Mouse (Mus musculus) forebrain, embryonic 14.5 days (tissue): ENCODE results near the gene Gm20479. TPM values are rescaled to one million over a fixed set of nuclear protein-coding genes. Genes with fewer than 3 reads are reported as not detected.
A peak's percentile ranks its signal among the peaks of the same experiment; 100 is the strongest.

Source experiments
- ATAC-seq: fragments of 200-750 bp; cut with Nextera tagmentation; 2 replicates; pipeline ENCODE4 v1.8.0; 2017; ENCODE audit warnings: mild to moderate bottlenecking, moderate library complexity
- DNase-seq: peaks from one replicate; pipeline ENCODE4 v3.0.0-alpha.2; 2015; ENCODE audit warnings: low spot score
- H3K27ac ChIP-seq: fragments of 300-500 bp; sonication (generic); 2 replicates; pipeline ENCODE4 v1.5.1; 2014; ENCODE audit warnings: low read depth, mild to moderate bottlenecking, control low read depth, low read length, moderate library complexity
- H3K27me3 ChIP-seq: fragments of 300-500 bp; sonication (generic); replicated peaks from 2 replicates; pipeline ENCODE4 v1.6.1; 2014; ENCODE audit warnings: low read length, control low read depth, mixed read lengths; ENCODE audit not compliant: control insufficient read depth, insufficient read depth
- H3K36me3 ChIP-seq: fragments of 300-500 bp; sonication (generic); 2 replicates; pipeline ENCODE4 v1.6.1; 2014; ENCODE audit warnings: low read length, control low read depth; ENCODE audit not compliant: control insufficient read depth, insufficient read depth
- H3K4me1 ChIP-seq: fragments of 300-500 bp; sonication (generic); 2 replicates; pipeline ENCODE4 v1.6.1; 2014; ENCODE audit warnings: antibody characterized with exemption, low read length, control low read depth; ENCODE audit not compliant: control insufficient read depth, insufficient read depth
- H3K4me2 ChIP-seq: fragments of 300-500 bp; sonication (generic); 2 replicates; pipeline ENCODE4 v1.6.1; 2014; ENCODE audit warnings: mild to moderate bottlenecking, control low read depth, low read length
- H3K4me3 ChIP-seq: fragments of 300-500 bp; sonication (generic); 2 replicates; pipeline ENCODE4 v1.5.1; 2014; ENCODE audit warnings: low read depth, low read length, control low read depth
- H3K9ac ChIP-seq: fragments of 300-500 bp; sonication (generic); 2 replicates; pipeline ENCODE4 v1.6.1; 2014; ENCODE audit warnings: mild to moderate bottlenecking, low read length, control low read depth, moderate library complexity
- H3K9me3 ChIP-seq: fragments of 300-500 bp; sonication (generic); replicated peaks from 2 replicates; pipeline ENCODE4 v1.6.1; 2016; ENCODE audit warnings: low read length, control low read depth, mixed read lengths; ENCODE audit not compliant: control insufficient read depth
- WGBS: fragments of 180-500 bp; shearing (Covaris S2); extraction: QIAGEN DNeasy Blood & Tissue Kit; methylation state at CpG from one replicate; pipeline ENCODE4 v1.1.7; 2014; 5-methylcytosine and 5-hydroxymethylcytosine counted together
- polyA plus RNA-seq: library from polyadenylated mRNA; unstranded; fragments of >200 nt; fragmentation: Nextera tagmentation; extraction: Ambion mirVana; gene quantifications from 2 replicates; pipeline ENCODE4 v1.2.1, GENCODE M21; 2014

Gm20479 gene
- polyA plus RNA-seq, 1 experiment from 2014 or later, result 0.38 TPM

GRCm38 (mm10) chr7:27315958-27316357 is 41.3 kb downstream of the Gm20479 start:
- H3K4me2 ChIP-seq, result no peak overlapping the region
- 0 out of 2 replicates have a peak, but pooled peaks cover 6% of the 10 kb centered on the region for H3K36me3 ChIP-seq
- no peak overlapping the region for H3K4me3 ChIP-seq
- 0 out of 2 replicates have a peak, but pooled peaks cover 4% of the 10 kb centered on the region for H3K9me3 ChIP-seq
- no peaks in the 10 kb centered on the region for H3K27me3 ChIP-seq
- H3K9ac ChIP-seq, result 0 out of 2 replicates have a peak overlapping the region, but pooled peaks have one; percentile 13
- peak; percentile 82 for DNase-seq
- peaks cover 3% of the 10 kb centered on the region; the same call in 1 of the 2 replicates for H3K4me1 ChIP-seq
- no peak overlapping the region for H3K27ac ChIP-seq
- 24% methylated on average over 7 of the region's 7 CpGs for WGBS
- ATAC-seq, result peak; percentile 85

- Histone ChIP-seq H3K27me3 (no peaks in the 10 kb centered on the region), H3K27ac (no peak overlapping the region), H3K4me1 (peaks cover 9% of the 10 kb centered on the region), H3K4me2 (no peak overlapping the region), H3K36me3 (0 out of 2 replicates have a peak, but pooled peaks cover 4% of the 10 kb centered on the region), H3K9ac (no peak overlapping the region), H3K4me3 (no peak overlapping the region), H3K9me3 (0 out of 2 replicates have a peak, but pooled peaks cover 4% of the 10 kb centered on the region)
- no peak for DNase-seq
- no peak for ATAC-seq
- 93% methylated on average over 3 of the region's 3 CpGs for WGBS
Observed at GRCm38 (mm10) chr7:27314393-27314792, 42.8 kb downstream of the Gm20479 start.

GRCm38 (mm10) chr7:27311651-27312284 is 45.5 kb downstream of the Gm20479 start:
- 0 out of 2 replicates have a peak, but pooled peaks cover 3% of the 10 kb centered on the region for H3K36me3 ChIP-seq
- H3K27me3 ChIP-seq, result 0 out of 2 replicates have a peak, but pooled peaks cover 3% of the 10 kb centered on the region
- no peak overlapping the region for H3K27ac ChIP-seq
- WGBS, result 95% methylated on average over 12 of the region's 12 CpGs
- ATAC-seq (no peak), DNase-seq (no peak)
- H3K9me3 ChIP-seq, result 0 out of 2 replicates have a peak, but pooled peaks cover 4% of the 10 kb centered on the region
- H3K4me3 ChIP-seq, result no peak overlapping the region
- peaks cover 9% of the 10 kb centered on the region for H3K4me1 ChIP-seq
- H3K4me2 ChIP-seq, result no peak overlapping the region
- no peak overlapping the region for H3K9ac ChIP-seq

- Histone ChIP-seq H3K36me3 (0 out of 2 replicates have a peak, but pooled peaks cover 3% of the 10 kb centered on the region), H3K27ac (no peak overlapping the region), H3K9me3 (0 out of 2 replicates have a peak, but pooled peaks cover 4% of the 10 kb centered on the region), H3K4me3 (no peak overlapping the region), H3K27me3 (0 out of 2 replicates have a peak, but pooled peaks cover 3% of the 10 kb centered on the region), H3K4me2 (no peak overlapping the region), H3K9ac (no peak overlapping the region), H3K4me1 (peaks cover 6% of the 10 kb centered on the region)
- no peak for ATAC-seq
- 54% methylated on average over 8 of the region's 8 CpGs for WGBS
- no peak for DNase-seq
Observed at GRCm38 (mm10) chr7:27310996-27311535, 46.2 kb downstream of the Gm20479 start.

- 0 out of 2 replicates have a peak, but pooled peaks cover 4% of the 10 kb centered on the region for H3K9me3 ChIP-seq
- H3K4me2 ChIP-seq, result peak overlapping the region; percentile 52
- no peak overlapping the region for H3K27ac ChIP-seq
- peak; percentile 77 for DNase-seq
- 0 out of 2 replicates have a peak, but pooled peaks cover 3% of the 10 kb centered on the region for H3K27me3 ChIP-seq
- H3K36me3 ChIP-seq, result 0 out of 2 replicates have a peak, but pooled peaks cover 3% of the 10 kb centered on the region
- peaks cover 6% of the 10 kb centered on the region for H3K4me1 ChIP-seq
- peak; percentile 70 for ATAC-seq
- peak overlapping the region; percentile 53; the same call in 1 of the 2 replicates for H3K9ac ChIP-seq
- H3K4me3 ChIP-seq, result peak overlapping the region; percentile 26
- 4% methylated on average over 17 of the region's 17 CpGs for WGBS
Observed at GRCm38 (mm10) chr7:27310306-27310705, 46.9 kb downstream of the Gm20479 start.

GRCm38 (mm10) chr7:27309832-27310231 is 47.4 kb downstream of the Gm20479 start:
- Histone ChIP-seq H3K4me1 (peaks cover 6% of the 10 kb centered on the region), H3K27me3 (0 out of 2 replicates have a peak, but pooled peaks cover 3% of the 10 kb centered on the region), H3K4me3 (no peak overlapping the region), H3K36me3 (0 out of 2 replicates have a peak, but pooled peaks cover 3% of the 10 kb centered on the region), H3K4me2 (0 out of 2 replicates have a peak overlapping the region, but pooled peaks have one; percentile 52), H3K9ac (no peak overlapping the region), H3K9me3 (0 out of 2 replicates have a peak, but pooled peaks cover 4% of the 10 kb centered on the region), H3K27ac (no peak overlapping the region)
- DNase-seq (no peak), ATAC-seq (no peak)
- WGBS, result 40% methylated on average over 3 of the region's 3 CpGs

GRCm38 (mm10) chr7:27308821-27309549 is 48.2 kb downstream of the Gm20479 start:
- ATAC-seq, result peak; percentile 40; the same call in 1 of the 2 replicates

GRCm38 (mm10) chr7:27307551-27307950 is 49.7 kb downstream of the Gm20479 start:
- ATAC-seq (no peak), DNase-seq (no peak)
- no peaks in the 10 kb centered on the region for H3K9me3 ChIP-seq
- H3K4me3 ChIP-seq, result no peak overlapping the region
- 67% methylated on average over 9 of the region's 9 CpGs for WGBS
- H3K4me1 ChIP-seq, result peaks cover 6% of the 10 kb centered on the region
- H3K9ac ChIP-seq, result no peak overlapping the region
- H3K27me3 ChIP-seq, result 0 out of 2 replicates have a peak, but pooled peaks cover 3% of the 10 kb centered on the region
- H3K4me2 ChIP-seq, result no peak overlapping the region
- no peaks in the 10 kb centered on the region for H3K36me3 ChIP-seq
- H3K27ac ChIP-seq, result no peak overlapping the region

More at GRCm38 (mm10) chr7:27308821-27309549, 48.2 kb downstream of the Gm20479 start:
- H3K4me1 ChIP-seq, result peaks cover 6% of the 10 kb centered on the region
- peak overlapping the region; percentile 16; the same call in 1 of the 2 replicates for H3K4me3 ChIP-seq
- H3K36me3 ChIP-seq, result no peaks in the 10 kb centered on the region
- 0 out of 2 replicates have a peak, but pooled peaks cover 3% of the 10 kb centered on the region for H3K27me3 ChIP-seq
- WGBS, result 16% methylated on average over 28 of the region's 28 CpGs
- H3K9ac ChIP-seq, result peak overlapping the region; percentile 37; the same call in 1 of the 2 replicates
- peak overlapping the region; percentile 47 for H3K4me2 ChIP-seq
- H3K27ac ChIP-seq, result no peak overlapping the region
- 0 out of 2 replicates have a peak, but pooled peaks cover 4% of the 10 kb centered on the region for H3K9me3 ChIP-seq
- DNase-seq, result no peak
